Mouse (Mus musculus): ENCODE data around the gene Tomm6. TPM values are rescaled to one million over a fixed set of nuclear protein-coding genes. Genes with fewer than 3 reads are reported as not detected.
A peak's percentile ranks its signal among the peaks of the same experiment; 100 is the strongest.

The Tomm6 gene
- total and polyA plus RNA-seq, 3 experiments = 66.5 to 577 TPM; not detected in 1

- TF ChIP-seq MXI1 (IDR thresholded peaks at IDR 0.05; ENCODE audit: low read depth, low read length) (peak; percentile 93), USF2 (IDR thresholded peaks at IDR 0.05; ENCODE audit: borderline replicate concordance in 1 of 2, insufficient read depth in 1 of 2, low read depth in 1 of 2, low read length in 2 of 2) (0 out of 4 replicates have a peak, but pooled peaks of 1 of the 2 experiments have one; percentile 27), MYC (IDR thresholded peaks at IDR 0.05; ENCODE audit: low read depth, low read length) (peak; percentile 64), BHLHE40 (IDR thresholded peaks at IDR 0.05; ENCODE audit: borderline replicate concordance, low read depth, low read length) (no peak), UBTF (IDR thresholded peaks at IDR 0.05; ENCODE audit: borderline replicate concordance, insufficient read depth, low read depth, low read length) (0 out of 2 replicates have a peak, but pooled peaks have one; percentile 69), HCFC1 (IDR thresholded peaks at IDR 0.05; ENCODE audit: low read depth, low read length) (peak; percentile 96), POLR2A (IDR thresholded peaks at IDR 0.05; ENCODE audit: control insufficient read depth in 1 of 2, insufficient read depth in 1 of 2, low read depth in 1 of 2, low read length in 2 of 2, poor library complexity in 1 of 2) (peak; percentile 86 to 91; a peak in 3 of 4 replicates), EP300 (IDR thresholded peaks at IDR 0.05; ENCODE audit: low read depth in 1 of 2, low read length in 2 of 2) (0 out of 4 replicates have a peak, but pooled peaks of 1 of the 2 experiments have one; percentile 17), CHD1 (IDR thresholded peaks at IDR 0.05; ENCODE audit: low read depth, low read length) (no peak), MAX (IDR thresholded peaks at IDR 0.05; ENCODE audit: low read length) (peak; percentile 92)
Observed at GRCm38 (mm10) chr17:47687409-47688343, 510 bp downstream of the Tomm6 start (continued).

GRCm38 (mm10) chr17:47682836-47683235 lies 5.3 kb downstream of the Tomm6 start:
- H3K9me3 ChIP-seq (replicated peaks; ENCODE audit: insufficient read depth, low read length) = no peaks in the 10 kb centered on the region
- H3K9ac ChIP-seq (ENCODE audit: control insufficient read depth, low read depth, low read length, poor library complexity, severe bottlenecking) = no peak overlapping the region
- H3K27ac ChIP-seq (ENCODE audit: control insufficient read depth, low read depth, low read length) = no peak overlapping the region
- TF ChIP-seq EP300 (IDR thresholded peaks at IDR 0.05; ENCODE audit: low read depth in 1 of 2, low read length in 2 of 2) (peak in 1 of 2 experiments; percentile 48; a peak in 1 of 4 replicates), POLR2A (IDR thresholded peaks at IDR 0.05; ENCODE audit: control insufficient read depth in 1 of 2, insufficient read depth in 1 of 2, low read depth in 1 of 2, low read length in 2 of 2, poor library complexity in 1 of 2) (no peak)
- no peak overlapping the region for H3K4me3 ChIP-seq (ENCODE audit: control insufficient read depth in 1 of 2, insufficient read depth in 1 of 2, low read depth in 2 of 2, low read length in 2 of 2)
- peaks cover 2 to 4% of the 10 kb centered on the region in 2 experiments; a peak in 3 of 4 replicates for H3K36me3 ChIP-seq (ENCODE audit: control insufficient read depth in 1 of 2, insufficient read depth in 2 of 2, low read length in 2 of 2)
- no peaks in the 10 kb centered on the region for H3K27me3 ChIP-seq (ENCODE audit: control insufficient read depth in 1 of 2, insufficient read depth in 2 of 2, low read length in 2 of 2)
- peak; percentile 34 for DNase-seq (ENCODE audit: low read depth, low spot score)
- peaks cover 0 to 5% of the 10 kb centered on the region in 2 experiments; a peak in 2 of 4 replicates for H3K4me1 ChIP-seq (ENCODE audit: control insufficient read depth in 1 of 2, insufficient read depth in 2 of 2, low read length in 2 of 2)
- peaks cover 15% of the 10 kb centered on the region for H3K79me2 ChIP-seq (ENCODE audit: control insufficient read depth, insufficient read depth, low read length, poor library complexity)

GRCm38 (mm10) chr17:47678702-47679101 lies 9.5 kb downstream of the Tomm6 start:
- Histone ChIP-seq H3K27me3 (ENCODE audit: control insufficient read depth in 1 of 2, insufficient read depth in 2 of 2, low read length in 2 of 2) (no peaks in the 10 kb centered on the region), H3K4me3 (ENCODE audit: control insufficient read depth in 1 of 2, insufficient read depth in 1 of 2, low read depth in 2 of 2, low read length in 2 of 2) (no peak overlapping the region), H3K9me3 (replicated peaks; ENCODE audit: insufficient read depth, low read length) (no peaks in the 10 kb centered on the region), H3K79me2 (ENCODE audit: control insufficient read depth, insufficient read depth, low read length, poor library complexity) (no peaks in the 10 kb centered on the region), H3K9ac (ENCODE audit: control insufficient read depth, low read depth, low read length, poor library complexity, severe bottlenecking) (no peak overlapping the region), H3K36me3 (ENCODE audit: control insufficient read depth in 1 of 2, insufficient read depth in 2 of 2, low read length in 2 of 2) (no peaks in the 10 kb centered on the region; a peak in 1 of 4 replicates), H3K27ac (ENCODE audit: control insufficient read depth, low read depth, low read length) (no peak overlapping the region), H3K4me1 (ENCODE audit: control insufficient read depth in 1 of 2, insufficient read depth in 2 of 2, low read length in 2 of 2) (no peaks in the 10 kb centered on the region; a peak in 2 of 4 replicates)
- no peak for DNase-seq (ENCODE audit: low read depth, low spot score)
- TF ChIP-seq KAT2A (conservative IDR thresholded peaks at IDR 0.05; ENCODE audit: low read depth, low read length) (no peak), ZKSCAN1 (IDR thresholded peaks at IDR 0.05; ENCODE audit: low read depth, low read length) (no peak), UBTF (IDR thresholded peaks at IDR 0.05; ENCODE audit: borderline replicate concordance, insufficient read depth, low read depth, low read length) (no peak), POLR2A (IDR thresholded peaks at IDR 0.05; ENCODE audit: control insufficient read depth in 1 of 2, insufficient read depth in 1 of 2, low read depth in 1 of 2, low read length in 2 of 2, poor library complexity in 1 of 2) (no peak), HCFC1 (IDR thresholded peaks at IDR 0.05; ENCODE audit: low read depth, low read length) (no peak), TAL1 (IDR thresholded peaks at IDR 0.05; ENCODE audit: low read length) (no peak), USF2 (IDR thresholded peaks at IDR 0.05; ENCODE audit: borderline replicate concordance in 1 of 2, insufficient read depth in 1 of 2, low read depth in 1 of 2, low read length in 2 of 2) (no peak), MAFK (IDR thresholded peaks at IDR 0.05; ENCODE audit: borderline replicate concordance, low read depth, low read length) (no peak), CHD1 (IDR thresholded peaks at IDR 0.05; ENCODE audit: low read depth, low read length) (no peak), ZMIZ1 (IDR thresholded peaks at IDR 0.05; ENCODE audit: low read depth, low read length) (no peak), TCF12 (IDR thresholded peaks at IDR 0.05; ENCODE audit: low read depth, low read length) (no peak), SIN3A (IDR thresholded peaks at IDR 0.05; ENCODE audit: low read length) (no peak), GABPA (IDR thresholded peaks at IDR 0.05; ENCODE audit: low read depth, low read length) (no peak), E2F4 (IDR thresholded peaks at IDR 0.05; ENCODE audit: borderline replicate concordance, low read depth, low read length) (no peak), TBP (IDR thresholded peaks at IDR 0.05; ENCODE audit: low read depth, low read length) (no peak), RAD21 (IDR thresholded peaks at IDR 0.05; ENCODE audit: low read depth, low read length) (no peak), ELF1 (IDR thresholded peaks at IDR 0.05; ENCODE audit: low read depth, low read length) (no peak), NRF1 (IDR thresholded peaks at IDR 0.05; ENCODE audit: insufficient read depth, low read depth, low read length, poor library complexity, severe bottlenecking) (no peak), ETS1 (IDR thresholded peaks at IDR 0.05; ENCODE audit: low read depth, low read length) (no peak)
